Mouse (Mus musculus) hindlimb bud, embryonic 11.5 days (tissue): ENCODE data around the gene Mns1.
"Not testable (repeated sequence)": the region's sequence is repeated elsewhere in the genome, so short reads cannot be mapped to it uniquely, and the experiment has no call there.

Source experiments
- DNase-seq: peaks from one replicate; pipeline ENCODE4 v3.0.0-alpha.2; 2012; ENCODE audit warnings: low read depth, low spot score; ENCODE audit errors: extremely low spot score

Gene Mns1

DNA sequence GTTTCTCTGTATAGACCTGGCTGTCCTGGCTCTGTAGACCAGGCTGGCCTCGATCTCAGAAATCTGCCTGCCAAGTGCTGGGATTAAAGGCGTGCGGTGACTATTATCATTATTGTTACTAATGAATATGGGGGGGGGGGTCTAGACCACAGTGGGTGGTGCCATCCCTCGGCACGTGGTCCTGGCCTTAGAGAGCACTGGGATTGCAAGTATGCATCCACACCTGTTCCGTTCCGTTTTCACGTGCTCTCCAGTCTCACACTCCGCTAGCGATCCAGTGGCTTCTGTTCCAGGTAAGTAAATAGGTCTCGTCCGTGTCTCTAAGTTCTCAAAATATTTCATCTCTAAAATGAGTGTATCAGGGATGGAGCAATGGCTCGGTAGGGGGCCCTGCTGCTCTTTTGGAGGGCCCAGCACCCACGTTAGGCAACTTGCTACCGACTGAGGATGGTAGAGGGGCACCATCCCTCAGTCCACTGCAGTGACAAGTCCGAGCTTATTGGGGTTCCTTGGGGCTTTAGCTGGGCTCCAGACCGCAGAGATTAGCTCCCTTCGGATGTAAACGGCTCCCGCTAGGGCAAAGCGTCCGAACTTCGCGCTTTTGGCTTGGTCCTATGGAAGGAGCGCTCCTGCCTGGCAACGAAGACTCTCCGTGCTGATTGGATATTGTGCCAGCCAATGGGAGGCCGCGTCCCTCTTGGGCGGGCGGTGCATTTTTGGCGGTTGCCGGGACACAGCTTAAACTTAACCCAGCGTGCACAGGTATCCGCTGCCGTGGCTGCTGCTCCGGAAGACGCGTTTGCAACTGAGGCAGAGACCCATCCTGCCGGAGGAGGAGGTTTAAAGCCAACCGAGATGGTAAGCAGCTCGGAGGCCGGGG lies at the start of gene Mns1:
Gene Mns1 (plus strand): TSS at position 190 of the 880 bp plus-strand sequence.
- peak; percentile 77 for DNase-seq

DNA sequence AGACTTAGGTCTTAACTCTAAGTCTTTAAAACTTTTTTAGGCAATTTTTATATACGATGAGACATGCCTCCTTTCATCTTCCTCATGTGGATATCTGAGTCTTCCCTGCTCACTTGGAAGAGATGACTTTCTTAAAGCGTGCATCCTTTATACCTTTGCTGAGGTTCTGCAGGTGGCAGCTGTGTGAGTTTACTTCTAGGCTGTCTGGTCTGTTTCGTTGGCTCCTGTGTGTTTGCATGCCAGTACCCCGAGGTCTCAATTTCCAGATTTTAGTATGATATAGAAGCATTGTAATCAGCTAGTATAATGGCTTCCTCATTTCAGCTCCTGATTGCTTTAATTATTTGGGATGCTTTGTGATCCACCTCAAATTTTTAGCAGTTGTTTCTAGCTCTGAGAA lies 48.9 kb upstream of the Mns1 start:
- DNase-seq = no peak

GRCm38 (mm10) chr9:72389431-72390002 lies 48.3 kb upstream of the Mns1 start:
- DNase-seq = no peak

- no peak for DNase-seq
Observed at GRCm38 (mm10) chr9:72390321-72391077, 47.3 kb upstream of the Mns1 start.

GRCm38 (mm10) chr9:72392686-72393085 lies 45.1 kb upstream of the Mns1 start:
- DNase-seq = no peak

DNA sequence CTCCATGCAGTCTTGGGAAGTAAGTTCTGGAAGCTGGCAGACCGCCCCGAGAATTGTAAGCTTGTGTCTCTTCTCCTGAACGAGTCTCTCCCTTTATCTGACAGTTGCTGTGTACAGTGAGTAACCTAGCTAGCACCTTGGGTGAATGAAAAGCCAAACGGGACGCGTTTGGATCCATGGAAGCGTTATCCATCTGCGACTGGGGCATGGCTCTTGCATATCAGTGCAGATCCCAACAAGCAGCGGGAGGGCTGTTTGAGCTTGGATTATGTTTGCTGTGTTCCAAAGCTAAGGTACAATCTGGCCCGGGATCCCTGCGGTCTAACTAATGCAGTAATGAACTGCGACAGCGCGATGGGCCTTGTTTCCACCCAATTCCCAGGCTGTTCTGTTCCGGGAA lies 44.6 kb upstream of the Mns1 start:
- DNase-seq = no peak

DNA sequence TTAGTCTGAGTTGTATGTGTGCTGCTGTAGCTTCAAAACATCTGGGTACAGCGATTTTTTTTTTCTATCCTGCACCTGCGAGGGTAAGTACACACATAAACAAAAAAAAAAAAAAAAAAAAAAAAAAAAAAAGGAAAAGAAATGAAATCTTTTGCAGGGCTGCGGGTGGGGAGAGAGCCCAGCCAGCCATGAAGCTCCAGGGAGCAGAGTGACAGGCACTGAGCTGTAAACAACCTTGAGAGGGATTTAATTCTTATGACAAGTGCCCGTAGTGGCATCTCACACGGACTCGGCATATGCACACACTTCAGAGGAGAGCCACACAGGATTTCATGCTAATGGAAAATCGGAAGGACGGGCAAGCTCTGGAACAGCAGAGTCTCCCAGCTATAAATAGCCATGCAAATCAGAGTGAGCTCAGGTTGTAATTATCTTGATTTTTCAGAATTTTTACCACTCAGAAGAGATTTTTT lies 43.9 kb upstream of the Mns1 start:
- DNase-seq = no peak

DNA sequence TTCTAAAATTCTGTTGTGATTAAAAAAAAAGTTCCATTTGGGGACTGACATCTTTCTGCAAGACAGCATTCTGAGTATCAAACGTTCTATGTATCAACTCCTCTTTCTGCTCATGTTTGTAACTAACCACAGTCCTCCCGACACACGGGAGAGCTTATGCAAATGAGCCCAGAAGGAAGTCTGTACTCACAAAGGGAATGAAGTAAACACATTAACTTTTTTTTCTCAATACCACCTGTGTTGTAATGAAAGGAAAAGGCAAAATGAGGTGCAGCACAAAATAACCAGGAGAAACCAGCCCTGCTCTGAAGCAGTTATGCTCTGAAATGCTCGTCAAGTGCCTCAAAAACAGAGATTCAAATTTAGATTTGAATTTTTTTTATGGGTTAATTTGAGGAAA lies 37.7 kb upstream of the Mns1 start:
- DNase-seq = no peak

GRCm38 (mm10) chr9:72401769-72402168 lies 36.0 kb upstream of the Mns1 start:
- not testable (repeated sequence) for DNase-seq

DNA sequence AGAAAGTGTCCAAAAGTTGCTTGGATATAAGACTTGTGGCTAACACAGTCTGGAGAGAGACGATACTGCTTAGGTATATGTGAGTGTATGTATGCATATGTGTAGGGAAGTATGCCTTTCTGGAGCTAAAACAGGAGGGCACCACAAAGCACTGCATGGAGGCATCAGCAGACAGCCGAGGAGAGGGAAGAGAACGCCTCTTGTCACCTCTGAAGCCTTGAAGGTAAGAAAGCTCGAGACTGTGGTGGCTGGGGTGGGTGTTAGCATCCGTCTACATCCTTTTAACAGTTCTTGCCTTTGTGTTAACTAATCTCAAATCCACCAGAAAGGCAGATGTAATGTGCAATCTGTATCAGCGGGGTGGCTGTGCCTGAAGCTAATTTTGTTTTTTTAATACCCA lies 34.4 kb upstream of the Mns1 start:
- no peak for DNase-seq

DNA sequence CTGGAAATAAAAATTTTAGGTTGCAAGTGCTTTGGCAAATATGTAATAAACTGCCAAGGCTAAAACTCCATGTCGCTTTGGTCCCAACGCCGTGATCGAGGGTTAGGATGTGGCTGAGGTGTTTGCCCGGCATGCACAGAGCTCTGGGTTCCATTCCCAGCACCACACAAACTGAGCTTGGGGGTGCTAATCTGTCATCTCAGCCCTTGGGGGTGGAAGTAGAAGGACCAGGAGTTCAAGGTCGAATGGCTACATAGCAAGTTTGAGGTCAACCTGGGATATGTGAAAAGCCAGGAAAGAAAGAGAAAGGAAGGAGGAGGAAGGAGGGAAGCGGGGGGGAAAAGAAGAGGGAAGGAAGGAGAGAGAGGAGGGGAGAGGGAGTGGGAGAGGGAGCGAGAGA lies 33.4 kb upstream of the Mns1 start:
- DNase-seq = no peak

- DNase-seq = no peak
Observed at GRCm38 (mm10) chr9:72404934-72405333, 32.9 kb upstream of the Mns1 start.

GRCm38 (mm10) chr9:72405882-72406638 lies 31.8 kb upstream of the Mns1 start:
- DNase-seq = no peak

DNA sequence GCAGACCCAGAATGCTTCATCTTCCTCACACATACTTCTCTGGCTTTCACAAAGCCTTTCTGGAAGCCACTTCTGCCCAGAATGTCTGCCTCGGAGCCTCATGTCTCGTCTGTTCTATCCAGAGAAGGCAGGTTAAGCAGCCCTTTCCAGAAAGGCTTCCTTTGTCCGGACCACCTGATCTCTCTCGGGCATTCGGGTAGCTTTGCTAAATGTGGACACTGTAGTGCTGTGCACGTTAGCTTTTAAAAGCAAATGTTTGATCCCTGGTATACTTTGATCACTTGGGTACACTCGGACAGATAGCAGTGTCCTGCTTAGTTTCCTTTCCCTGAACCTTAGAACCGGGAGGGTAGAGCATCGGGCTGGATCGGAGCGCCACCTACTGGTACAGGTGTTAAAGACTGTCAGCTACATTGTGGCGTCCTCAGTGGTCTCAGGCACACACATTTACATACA lies 29.7 kb upstream of the Mns1 start:
- peak; percentile 73 for DNase-seq

GRCm38 (mm10) chr9:72409381-72410225 lies 28.2 kb upstream of the Mns1 start:
- DNase-seq = no peak

DNA sequence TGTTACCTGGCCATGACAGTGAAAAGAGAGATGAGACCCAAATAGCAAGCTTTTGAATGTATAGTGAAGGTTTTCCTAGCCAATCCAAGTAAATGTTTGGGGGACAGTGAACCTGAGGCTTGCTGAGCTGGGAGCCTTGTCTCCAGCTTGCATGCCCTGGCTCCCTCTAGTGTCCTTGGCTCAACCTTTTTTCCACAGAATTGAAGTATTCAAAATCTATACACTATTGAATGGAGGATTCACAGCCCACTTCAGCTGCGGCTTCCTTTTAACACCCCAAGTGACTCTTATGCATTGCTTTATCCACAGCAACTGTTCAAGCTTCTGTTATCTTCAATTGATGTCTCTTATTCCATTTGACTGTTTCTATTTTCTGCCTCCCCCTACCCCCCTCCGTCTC lies 26.1 kb upstream of the Mns1 start:
- DNase-seq = no peak

DNA sequence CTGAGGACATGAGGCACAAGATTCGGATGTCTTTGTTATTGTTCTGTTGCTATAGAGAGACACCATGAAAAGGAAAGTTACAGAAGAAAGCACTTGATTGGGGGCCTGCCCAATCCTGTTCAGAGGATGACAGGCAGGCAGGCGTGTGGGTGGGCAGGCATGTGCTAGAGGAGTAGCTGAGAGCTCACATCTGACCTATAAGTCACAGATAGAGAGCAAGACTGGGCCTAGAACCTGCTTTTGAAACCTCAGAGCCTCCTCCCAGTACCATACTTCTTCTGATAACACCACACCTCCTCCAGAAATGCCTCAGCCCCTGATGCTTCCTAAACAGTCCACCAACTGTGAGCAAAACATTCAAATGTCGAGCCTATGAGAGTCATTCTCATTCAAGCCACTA lies 19.4 kb upstream of the Mns1 start:
- no peak for DNase-seq

DNA sequence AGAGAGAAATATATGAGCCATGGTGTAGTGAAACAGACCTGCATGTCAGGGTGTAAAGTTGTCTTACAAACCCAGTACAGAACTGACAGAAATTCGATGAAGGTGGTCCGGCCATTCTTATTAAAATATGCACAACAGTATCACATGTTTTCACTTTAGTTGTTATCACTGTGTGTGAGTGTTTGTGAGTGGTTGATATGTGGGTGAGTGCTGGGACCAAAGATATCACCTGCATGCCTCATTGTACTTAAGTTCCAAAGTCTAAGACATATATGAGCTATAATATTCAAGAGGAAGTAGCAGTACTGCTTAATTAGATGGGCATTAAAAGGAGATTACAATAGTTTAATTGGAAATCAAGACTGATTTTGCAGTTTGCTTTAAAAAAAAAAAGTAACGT lies 17.3 kb upstream of the Mns1 start:
- DNase-seq = no peak

DNA sequence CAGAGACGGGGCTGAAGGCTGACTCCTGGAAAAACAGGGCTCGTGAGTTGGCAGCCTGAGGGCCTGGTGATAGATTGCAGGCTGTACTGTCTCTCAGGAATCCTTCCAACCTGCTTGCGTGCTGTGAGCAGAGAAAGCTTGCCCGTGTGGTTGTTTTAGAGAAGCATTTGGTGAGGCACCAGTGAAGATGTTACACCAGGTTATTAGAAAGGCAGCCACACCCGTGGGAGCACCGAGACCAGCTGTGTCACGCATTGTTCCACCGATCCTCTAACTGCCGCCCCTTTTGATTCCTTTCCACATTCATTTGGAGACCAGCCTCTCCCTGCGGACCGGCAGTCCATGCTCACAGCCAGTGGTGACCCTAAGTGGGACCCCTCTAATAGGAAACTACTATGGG lies 15.5 kb upstream of the Mns1 start:
- no peak for DNase-seq

DNA sequence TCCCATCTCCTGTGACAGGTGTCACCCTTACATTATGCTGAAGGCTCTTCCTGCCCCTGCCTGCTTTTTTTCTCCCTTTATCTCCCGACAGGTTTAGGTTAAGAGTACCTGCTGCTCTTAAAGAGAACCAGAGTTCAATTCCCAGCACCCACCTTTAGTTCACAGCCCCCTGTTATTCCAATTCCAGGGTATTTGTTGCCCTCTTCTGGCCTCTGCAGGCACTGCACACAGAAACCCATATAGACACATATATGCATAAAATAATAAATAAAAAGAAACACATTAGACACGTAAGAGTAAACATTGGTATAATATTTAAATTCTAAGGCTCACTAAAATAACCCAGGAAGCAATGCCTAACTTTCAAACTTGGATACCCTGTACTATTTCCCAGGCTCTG lies 15.1 kb upstream of the Mns1 start:
- no peak for DNase-seq
